Mouse (Mus musculus) adrenal gland, postnatal 25 days (tissue): ENCODE measurements around the gene Olfml1. TPM values are rescaled to one million over a fixed set of nuclear protein-coding genes. Genes with fewer than 3 reads are reported as not detected.

Source experiments
- total RNA-seq: library from RNA; stranded (reverse); gene quantifications from 2 replicates; pipeline ENCODE4 v1.2.3, GENCODE M21; 2021

The Olfml1 gene
- total RNA-seq, 1 experiment from 2014 or later: 4.9 TPM

Other genes with a start within 250 kb of the Olfml1 start
- 2.2 and 3.6 TPM in 2 replicates for gene Syt9, start 196.7 kb upstream of the Olfml1 start, total RNA-seq
- gene Ppfibp2, start 27.8 kb downstream of the Olfml1 start, total RNA-seq: 3.9 and 7.2 TPM in 2 replicates
- gene 5330417H12Rik, start 57.7 kb downstream of the Olfml1 start, total RNA-seq: not detected in 2 replicates
- gene Cyb5r2, start 190.6 kb downstream of the Olfml1 start, total RNA-seq: not detected in 2 replicates
- gene Ovch2, start 233.8 kb downstream of the Olfml1 start, total RNA-seq: not detected in 2 replicates
- gene Olfr467, start 244.8 kb downstream of the Olfml1 start, total RNA-seq: not detected in 2 replicates